Mouse (Mus musculus): Measurements from ENCODE around the gene Map3k7cl. TPM values are rescaled to one million over a fixed set of nuclear protein-coding genes. Genes with fewer than 3 reads are reported as not detected.

Map3k7cl gene
- polyA plus RNA-seq, 1 experiment from 2014 or later, result 0.13 TPM

DNA sequence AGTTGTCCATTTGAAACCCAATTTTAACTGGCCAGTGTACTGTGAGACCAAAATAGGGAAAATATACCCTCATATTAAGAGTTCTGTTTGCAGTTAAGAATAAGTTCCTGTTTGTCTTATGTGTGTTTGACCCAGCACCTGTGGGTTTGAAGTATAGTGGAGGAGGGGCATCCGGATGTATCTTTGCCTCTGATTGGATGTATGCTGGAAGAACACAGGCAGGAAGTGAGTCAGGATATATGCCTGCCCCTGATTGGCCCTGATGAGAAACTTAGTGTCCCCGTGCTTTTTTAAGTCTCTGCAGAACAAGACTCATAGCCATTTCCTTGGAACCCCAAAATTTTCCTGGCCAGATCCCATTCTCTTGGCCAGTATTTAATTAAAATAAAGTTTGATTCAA, 51.8 kb downstream of the Map3k7cl start:
- 86% methylated on average over 2 of the region's 2 CpGs for WGBS
- no peak overlapping the region for H3K4me3 ChIP-seq (replicated peaks; ENCODE audit: low read length)
- H3K9ac ChIP-seq (replicated peaks; ENCODE audit: low read depth, low read length), result no peak overlapping the region
- H3K4me1 ChIP-seq (replicated peaks; ENCODE audit: control insufficient read depth, insufficient read depth, low read length), result no peaks in the 10 kb centered on the region
- ATAC-seq, result no peak
- no peaks in the 10 kb centered on the region for H3K36me3 ChIP-seq (ENCODE audit: control insufficient read depth, insufficient read depth)
- no peak overlapping the region for H3K4me2 ChIP-seq (ENCODE audit: low read length)
- no peaks in the 10 kb centered on the region for H3K9me3 ChIP-seq (ENCODE audit: control insufficient read depth, low read length)
- H3K27ac ChIP-seq (ENCODE audit: low read length), result no peak overlapping the region
- no peaks in the 10 kb centered on the region for H3K27me3 ChIP-seq (replicated peaks; ENCODE audit: control insufficient read depth, insufficient read depth, low read length)

DNA sequence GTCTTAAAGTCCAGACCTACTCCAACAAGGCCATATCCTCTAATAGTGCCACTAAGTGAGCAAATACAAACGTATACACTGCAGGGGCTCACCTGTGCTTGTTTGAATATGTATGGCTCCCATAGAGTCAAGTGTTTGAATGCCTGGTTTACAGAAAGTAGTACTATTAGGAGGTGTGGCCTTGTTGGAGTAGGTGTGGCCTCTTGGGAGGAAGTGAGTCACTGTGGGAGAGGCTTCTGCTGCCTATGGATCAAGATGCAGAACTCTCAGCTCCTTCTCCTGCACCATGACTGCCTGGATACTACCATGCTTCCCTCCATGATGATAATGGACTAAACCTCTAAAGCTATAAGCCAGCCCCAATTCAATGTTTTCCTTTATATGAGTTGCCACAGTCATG, 54.3 kb downstream of the Map3k7cl start:
- Histone ChIP-seq H3K9ac (replicated peaks; ENCODE audit: low read depth, low read length) (no peak overlapping the region), H3K36me3 (ENCODE audit: control insufficient read depth, insufficient read depth) (no peaks in the 10 kb centered on the region), H3K9me3 (ENCODE audit: control insufficient read depth, low read length) (no peaks in the 10 kb centered on the region), H3K4me1 (replicated peaks; ENCODE audit: control insufficient read depth, insufficient read depth, low read length) (no peaks in the 10 kb centered on the region), H3K27ac (ENCODE audit: low read length) (no peak overlapping the region), H3K4me3 (replicated peaks; ENCODE audit: low read length) (no peak overlapping the region), H3K27me3 (replicated peaks; ENCODE audit: control insufficient read depth, insufficient read depth, low read length) (no peaks in the 10 kb centered on the region), H3K4me2 (ENCODE audit: low read length) (no peak overlapping the region)
- ATAC-seq, result no peak
- 77% methylated on average over 1 of the region's 1 CpGs for WGBS

DNA sequence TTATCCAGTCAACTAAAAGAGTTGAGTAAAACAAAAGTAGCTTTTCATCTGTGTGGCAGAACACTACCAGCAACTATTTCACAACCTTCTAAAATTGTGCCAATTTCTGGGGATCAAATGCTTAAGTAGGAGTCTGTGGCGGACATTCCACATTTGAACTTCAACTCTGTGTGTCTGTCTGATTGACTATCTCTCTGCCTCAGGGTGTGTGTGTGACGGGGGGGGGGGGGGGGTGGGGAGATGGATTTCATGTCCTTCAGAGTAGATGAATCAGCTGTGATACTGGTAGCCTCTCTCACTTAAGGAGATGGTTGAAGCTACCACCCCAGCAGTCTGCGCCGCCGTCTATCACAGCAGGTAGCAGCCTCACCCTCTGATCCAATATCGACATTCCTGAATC, 54.8 kb downstream of the Map3k7cl start:
- Histone ChIP-seq H3K27me3 (replicated peaks; ENCODE audit: control insufficient read depth, insufficient read depth, low read length) (no peaks in the 10 kb centered on the region), H3K4me3 (replicated peaks; ENCODE audit: low read length) (no peak overlapping the region), H3K9ac (replicated peaks; ENCODE audit: low read depth, low read length) (no peak overlapping the region), H3K27ac (ENCODE audit: low read length) (no peak overlapping the region), H3K36me3 (ENCODE audit: control insufficient read depth, insufficient read depth) (no peaks in the 10 kb centered on the region), H3K4me1 (replicated peaks; ENCODE audit: control insufficient read depth, insufficient read depth, low read length) (no peaks in the 10 kb centered on the region), H3K9me3 (ENCODE audit: control insufficient read depth, low read length) (no peaks in the 10 kb centered on the region), H3K4me2 (ENCODE audit: low read length) (no peak overlapping the region)
- ATAC-seq, result no peak
- 94% methylated on average over 6 of the region's 6 CpGs for WGBS

DNA sequence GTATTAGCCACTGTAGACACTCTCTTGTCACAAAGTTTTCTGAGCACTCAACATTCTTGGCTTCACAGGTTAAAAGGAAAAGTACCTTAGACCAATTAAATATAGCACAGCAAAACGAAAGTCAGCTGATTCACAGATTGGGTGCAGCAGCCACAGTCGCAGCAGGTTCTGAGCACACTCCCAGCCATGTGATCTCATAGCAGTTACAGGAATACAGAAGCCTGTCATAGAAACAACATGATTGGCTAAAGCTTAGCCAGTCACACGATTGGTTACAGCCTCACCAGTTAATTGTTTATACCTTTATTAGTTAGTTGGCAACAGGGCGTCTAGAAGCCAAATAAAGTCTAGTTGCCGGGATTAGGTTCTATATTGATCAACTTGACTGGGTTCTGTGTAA, 57.0 kb downstream of the Map3k7cl start:
- no peaks in the 10 kb centered on the region for H3K36me3 ChIP-seq (ENCODE audit: control insufficient read depth, insufficient read depth)
- H3K4me3 ChIP-seq (replicated peaks; ENCODE audit: low read length), result no peak overlapping the region
- H3K4me1 ChIP-seq (replicated peaks; ENCODE audit: control insufficient read depth, insufficient read depth, low read length), result no peaks in the 10 kb centered on the region
- no peak overlapping the region for H3K9ac ChIP-seq (replicated peaks; ENCODE audit: low read depth, low read length)
- no peak overlapping the region for H3K4me2 ChIP-seq (ENCODE audit: low read length)
- no peaks in the 10 kb centered on the region for H3K9me3 ChIP-seq (ENCODE audit: control insufficient read depth, low read length)
- WGBS, result 87% methylated on average over 5 of the region's 5 CpGs
- ATAC-seq, result no peak
- H3K27ac ChIP-seq (ENCODE audit: low read length), result no peak overlapping the region
- no peaks in the 10 kb centered on the region for H3K27me3 ChIP-seq (replicated peaks; ENCODE audit: control insufficient read depth, insufficient read depth, low read length)

DNA sequence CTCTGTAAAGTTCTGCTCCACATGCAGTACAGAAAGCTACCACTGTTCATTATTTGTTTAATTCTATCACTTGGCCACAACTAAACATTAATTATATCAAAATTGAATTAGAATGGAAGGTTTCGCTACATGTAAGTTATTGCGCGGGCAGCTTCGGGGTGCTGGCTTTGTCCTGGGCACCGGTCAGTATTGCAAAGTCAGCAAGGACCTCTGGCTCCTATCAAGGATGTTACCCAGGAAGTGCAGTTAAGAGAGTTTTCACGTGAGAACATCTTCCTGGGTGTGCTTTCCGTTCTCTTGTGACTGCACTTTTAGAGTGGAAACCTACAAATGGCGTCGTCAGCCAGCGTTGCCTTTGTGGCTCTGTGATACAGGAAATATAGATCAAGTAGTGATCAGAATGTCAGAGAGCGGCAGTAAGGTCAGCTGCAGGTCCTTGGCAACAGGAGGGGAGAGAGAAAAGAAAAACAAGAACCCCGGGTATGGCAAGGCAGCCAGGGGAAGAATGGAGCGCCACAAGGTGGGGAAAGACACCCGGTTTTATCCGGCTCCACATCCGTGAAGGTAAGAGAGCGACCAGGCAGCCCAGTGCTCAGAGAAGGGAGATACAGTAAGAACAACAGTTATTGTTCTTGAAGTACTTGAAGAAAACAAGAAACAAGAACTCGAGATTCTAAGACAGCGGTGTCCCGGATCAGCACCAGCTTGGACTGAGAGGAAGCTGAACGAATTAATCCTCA, 57.6 kb downstream of the Map3k7cl start:
- Histone ChIP-seq H3K9ac (replicated peaks; ENCODE audit: low read depth, low read length) (no peak overlapping the region), H3K4me1 (replicated peaks; ENCODE audit: control insufficient read depth, insufficient read depth, low read length) (no peaks in the 10 kb centered on the region)
- 90% methylated on average over 21 of the region's 21 CpGs for WGBS

DNA sequence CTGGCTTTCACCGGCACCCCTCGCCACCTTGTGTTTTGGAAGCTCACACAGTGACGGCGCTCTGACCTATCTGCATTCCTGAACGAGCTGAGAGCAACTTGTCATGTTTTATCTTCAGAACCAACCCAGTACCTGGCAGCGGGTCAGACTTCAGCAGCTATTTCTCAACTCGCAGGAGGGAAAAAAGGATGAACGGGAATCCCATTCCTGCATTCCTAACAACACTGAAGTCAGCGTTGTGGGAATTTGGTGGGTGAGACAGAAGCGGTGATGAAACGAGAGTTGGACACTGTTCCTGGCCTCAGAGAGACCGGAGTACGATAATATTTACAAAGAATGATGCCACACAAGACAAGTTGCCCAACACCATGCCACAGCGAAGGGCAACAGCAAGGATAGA, 58.3 kb downstream of the Map3k7cl start:
- Histone ChIP-seq H3K4me1 (replicated peaks; ENCODE audit: control insufficient read depth, insufficient read depth, low read length) (no peaks in the 10 kb centered on the region), H3K27me3 (replicated peaks; ENCODE audit: control insufficient read depth, insufficient read depth, low read length) (no peaks in the 10 kb centered on the region), H3K9me3 (ENCODE audit: control insufficient read depth, low read length) (no peaks in the 10 kb centered on the region), H3K36me3 (ENCODE audit: control insufficient read depth, insufficient read depth) (no peaks in the 10 kb centered on the region), H3K9ac (replicated peaks; ENCODE audit: low read depth, low read length) (no peak overlapping the region), H3K27ac (ENCODE audit: low read length) (no peak overlapping the region), H3K4me2 (ENCODE audit: low read length) (no peak overlapping the region), H3K4me3 (replicated peaks; ENCODE audit: low read length) (no peak overlapping the region)
- whole genome bisulfite sequencing, result 86% methylated on average over 14 of the region's 14 CpGs
- ATAC-seq, result no peak

More for the DNA sequence above, 57.6 kb downstream of the Map3k7cl start:
- no peaks in the 10 kb centered on the region for H3K27me3 ChIP-seq (replicated peaks; ENCODE audit: control insufficient read depth, insufficient read depth, low read length)
- no peaks in the 10 kb centered on the region for H3K36me3 ChIP-seq (ENCODE audit: control insufficient read depth, insufficient read depth)
- no peak overlapping the region for H3K4me3 ChIP-seq (replicated peaks; ENCODE audit: low read length)
- H3K9me3 ChIP-seq (ENCODE audit: control insufficient read depth, low read length), result no peaks in the 10 kb centered on the region
- no peak overlapping the region for H3K27ac ChIP-seq (ENCODE audit: low read length)
- no peak overlapping the region for H3K4me2 ChIP-seq (ENCODE audit: low read length)
- ATAC-seq, result no peak

DNA sequence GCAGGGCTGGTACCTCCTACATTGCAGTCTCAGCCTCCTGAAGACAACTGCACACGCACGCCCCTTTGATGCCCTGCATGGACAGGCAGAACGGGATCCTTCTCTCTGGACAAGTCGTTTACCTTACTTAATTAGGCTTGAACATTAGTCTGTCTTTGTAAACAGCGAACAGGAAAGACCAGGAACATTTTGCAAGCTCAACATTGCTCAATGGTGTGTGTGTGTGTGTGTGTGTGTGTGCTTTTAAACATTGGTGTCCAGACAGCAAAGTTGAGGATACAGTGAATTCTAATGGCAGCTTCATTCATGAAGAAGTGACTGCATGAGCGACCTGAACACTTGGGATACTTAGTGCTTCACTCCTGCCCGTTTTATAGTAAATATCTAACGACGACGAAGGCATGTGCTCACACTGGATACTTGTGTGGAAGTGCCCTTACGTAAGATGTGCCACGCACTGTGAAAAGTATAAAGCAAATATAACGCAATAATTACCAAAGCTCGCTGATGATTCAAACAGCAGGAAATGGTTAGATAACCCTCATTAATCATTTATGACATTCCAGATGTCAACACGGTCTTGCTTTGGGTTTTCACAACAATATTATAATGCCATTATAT, 59.2 kb downstream of the Map3k7cl start:
- H3K36me3 ChIP-seq (ENCODE audit: control insufficient read depth, insufficient read depth), result no peaks in the 10 kb centered on the region
- H3K4me2 ChIP-seq (ENCODE audit: low read length), result no peak overlapping the region
- no peak overlapping the region for H3K27ac ChIP-seq (ENCODE audit: low read length)
- no peaks in the 10 kb centered on the region for H3K27me3 ChIP-seq (replicated peaks; ENCODE audit: control insufficient read depth, insufficient read depth, low read length)
- H3K4me3 ChIP-seq (replicated peaks; ENCODE audit: low read length), result no peak overlapping the region
- H3K9me3 ChIP-seq (ENCODE audit: control insufficient read depth, low read length), result no peaks in the 10 kb centered on the region
- 84% methylated on average over 15 of the region's 15 CpGs for WGBS
- H3K4me1 ChIP-seq (replicated peaks; ENCODE audit: control insufficient read depth, insufficient read depth, low read length), result no peaks in the 10 kb centered on the region
- no peak overlapping the region for H3K9ac ChIP-seq (replicated peaks; ENCODE audit: low read depth, low read length)
- ATAC-seq, result no peak

DNA sequence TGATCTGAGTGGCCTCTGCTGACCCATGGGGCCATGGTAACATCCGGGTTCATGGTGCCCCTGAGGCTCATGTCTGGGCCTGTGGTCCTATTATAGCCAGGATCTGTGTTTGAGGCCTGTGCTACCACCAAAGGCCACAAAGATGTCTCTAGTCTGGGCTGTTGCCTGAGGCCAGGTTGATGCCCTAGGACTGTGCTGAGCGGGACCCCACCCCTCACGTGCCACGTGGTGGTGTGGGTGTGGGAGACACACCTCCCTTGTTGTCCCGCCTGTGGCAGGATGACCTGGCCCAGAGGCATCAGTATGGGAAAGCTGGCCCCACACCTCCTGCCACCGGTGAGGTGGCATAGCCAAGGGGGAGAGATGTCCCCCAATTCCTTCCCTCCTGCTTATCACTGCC, 64.2 kb downstream of the Map3k7cl start:
- no peak for ATAC-seq
- WGBS, result 91% methylated on average over 6 of the region's 6 CpGs
- no peaks in the 10 kb centered on the region for H3K36me3 ChIP-seq (ENCODE audit: control insufficient read depth, insufficient read depth)
- H3K27ac ChIP-seq (ENCODE audit: low read length), result no peak overlapping the region
- H3K4me2 ChIP-seq (ENCODE audit: low read length), result no peak overlapping the region
- no peaks in the 10 kb centered on the region for H3K4me1 ChIP-seq (replicated peaks; ENCODE audit: control insufficient read depth, insufficient read depth, low read length)
- no peaks in the 10 kb centered on the region for H3K27me3 ChIP-seq (replicated peaks; ENCODE audit: control insufficient read depth, insufficient read depth, low read length)
- no peak overlapping the region for H3K9ac ChIP-seq (replicated peaks; ENCODE audit: low read depth, low read length)
- no peaks in the 10 kb centered on the region for H3K9me3 ChIP-seq (ENCODE audit: control insufficient read depth, low read length)
- H3K4me3 ChIP-seq (replicated peaks; ENCODE audit: low read length), result no peak overlapping the region

DNA sequence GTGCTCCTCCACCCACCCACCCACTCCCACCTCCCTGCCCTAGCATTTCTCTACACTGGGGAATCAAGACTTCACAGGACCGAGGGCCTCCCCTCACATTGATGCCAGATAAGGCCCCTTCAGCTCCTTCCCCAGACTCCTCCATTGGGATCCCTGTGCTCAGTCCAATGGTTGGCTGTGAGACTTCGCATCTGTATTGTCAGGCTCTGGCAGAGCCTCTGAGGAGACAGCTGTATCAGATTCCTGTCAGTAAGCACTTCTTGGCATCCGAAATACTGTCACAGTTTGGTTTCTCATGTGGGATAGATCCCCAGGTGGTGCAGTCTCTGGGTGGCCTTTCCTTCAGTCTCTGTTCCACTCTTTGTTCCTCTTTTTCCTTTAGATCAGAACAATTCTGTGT, 68.1 kb downstream of the Map3k7cl start:
- H3K4me2 ChIP-seq (ENCODE audit: low read length), result no peak overlapping the region
- H3K27me3 ChIP-seq (replicated peaks; ENCODE audit: control insufficient read depth, insufficient read depth, low read length), result no peaks in the 10 kb centered on the region
- no peaks in the 10 kb centered on the region for H3K4me1 ChIP-seq (replicated peaks; ENCODE audit: control insufficient read depth, insufficient read depth, low read length)
- H3K9ac ChIP-seq (replicated peaks; ENCODE audit: low read depth, low read length), result no peak overlapping the region
- no peak overlapping the region for H3K4me3 ChIP-seq (replicated peaks; ENCODE audit: low read length)
- ATAC-seq, result no peak
- no peak overlapping the region for H3K27ac ChIP-seq (ENCODE audit: low read length)
- H3K36me3 ChIP-seq (ENCODE audit: control insufficient read depth, insufficient read depth), result no peaks in the 10 kb centered on the region
- WGBS, result 80% methylated on average over 3 of the region's 3 CpGs
- H3K9me3 ChIP-seq (ENCODE audit: control insufficient read depth, low read length), result no peaks in the 10 kb centered on the region

Data from forebrain, embryonic 16.5 days (tissue).